Mouse (Mus musculus) ES-E14 (cell line): ENCODE measurements around the gene Prr36. TPM values are rescaled to one million over a fixed set of nuclear protein-coding genes. Genes with fewer than 3 reads are reported as not detected.

Source experiments
- DNase-seq: peaks from one replicate; pipeline ENCODE4 v3.0.0-alpha.2; 2013; ENCODE audit warnings: low read depth, low spot score
- H3K27ac ChIP-seq: 2 replicates; pipeline ENCODE4 v1.5.1; 2012; ENCODE audit warnings: low read depth, mild to moderate bottlenecking, low read length, moderate library complexity, mixed read lengths; ENCODE audit not compliant: poor library complexity, insufficient read depth, severe bottlenecking
- H3K36me3 ChIP-seq: 2 replicates; pipeline ENCODE4 v1.6.1; 2012; ENCODE audit warnings: mild to moderate bottlenecking, low read length, moderate library complexity, mixed read lengths; ENCODE audit not compliant: control insufficient read depth, poor library complexity, insufficient read depth, severe bottlenecking
- H3K4me1 ChIP-seq, 2 experiments: fragments of 150-350 bp in 1 of 2; sonication (generic) in 1 of 2; 2 replicates each; pipeline ENCODE4 v1.6.1; 2012; ENCODE audit warnings: low read length in 2 of 2, mild to moderate bottlenecking in 1 of 2, mixed read lengths in 1 of 2; ENCODE audit not compliant: control insufficient read depth in 2 of 2, insufficient read depth in 2 of 2, poor library complexity in 1 of 2
- H3K4me3 ChIP-seq, 2 experiments: fragments of 150-350 bp in 1 of 2; sonication (generic) in 1 of 2; 2 replicates each; pipeline ENCODE4 v1.5.1; 2012; ENCODE audit warnings: low read length in 2 of 2, low read depth in 1 of 2, mild to moderate bottlenecking in 1 of 2, mixed read lengths in 1 of 2; ENCODE audit not compliant: insufficient read depth in 1 of 2, poor library complexity in 1 of 2, severe bottlenecking in 1 of 2
- H3K9ac ChIP-seq: 2 replicates; pipeline ENCODE4 v1.6.1; 2012; ENCODE audit warnings: low read depth, mild to moderate bottlenecking, low read length, mixed read lengths; ENCODE audit not compliant: poor library complexity, insufficient read depth, severe bottlenecking
- H3K9me3 ChIP-seq: fragments of 150-350 bp; sonication (generic); 2 replicates; pipeline ENCODE4 v1.6.1; 2012; ENCODE audit warnings: low read depth, mild to moderate bottlenecking, low read length; ENCODE audit not compliant: control insufficient read depth, insufficient read depth
- CHD2 ChIP-seq: IDR thresholded peaks from 2 replicates; pipeline ENCODE4 v1.6.1; 2014; ENCODE audit warnings: mild to moderate bottlenecking, low read depth, low read length, inconsistent platforms
- HCFC1 ChIP-seq: IDR thresholded peaks from 2 replicates; pipeline ENCODE4 v1.6.1; 2012; ENCODE audit warnings: low read length, inconsistent platforms, borderline replicate concordance; ENCODE audit not compliant: insufficient read depth
- MAFK ChIP-seq: IDR thresholded peaks from 2 replicates; pipeline ENCODE4 v1.6.1; 2014; ENCODE audit warnings: mild to moderate bottlenecking, low read depth, low read length, inconsistent platforms; ENCODE audit not compliant: insufficient read depth
- ZC3H11A ChIP-seq: IDR thresholded peaks from 2 replicates; pipeline ENCODE4 v1.6.1; 2012; ENCODE audit warnings: low read depth, mild to moderate bottlenecking, inconsistent platforms, low read length, borderline replicate concordance
- ZNF384 ChIP-seq: IDR thresholded peaks from 2 replicates; pipeline ENCODE4 v1.6.1; 2012; ENCODE audit warnings: low read depth, low read length, inconsistent platforms
- in situ Hi-C, 2 experiments: fragments of 600-800 bp; cut with MboI; formaldehyde crosslinking; loops; one replicate each; pipeline ENCODE4 v1.15.1; 2025; ENCODE audit warnings: low sequenced_read_pairs in 2 of 2, inconsistent platforms in 1 of 2; ENCODE audit not compliant: unreplicated experiment in 2 of 2
- total RNA-seq: library from RNA; depleted of rRNA; stranded (reverse); fragments of 300-350 nt; gene quantifications from 2 replicates; pipeline ENCODE4 v1.2.3, GENCODE M21; 2012

The Prr36 gene
- total RNA-seq, 1 experiment = 0.54 TPM

- Histone ChIP-seq H3K4me1 (peaks cover 2 to 7% of the 10 kb centered on the region in 2 experiments; a peak in 2 of 4 replicates), H3K9me3 (no peaks in the 10 kb centered on the region), H3K4me3 (no peak overlapping the region), H3K36me3 (no peaks in the 10 kb centered on the region), H3K9ac (no peak overlapping the region), H3K27ac (no peak overlapping the region)
- in situ Hi-C loops = no loop called here
- DNase-seq = no peak
- TF ChIP-seq MAFK (no peak), CHD2 (no peak), HCFC1 (no peak)
Measured at GRCm38 (mm10) chr8:4219617-4220016, 2.4 kb upstream of the Prr36 start.

- Histone ChIP-seq H3K4me1 (peaks cover 2 to 17% of the 10 kb centered on the region in 2 experiments; a peak in 3 of 4 replicates), H3K27ac (no peak overlapping the region), H3K9ac (no peak overlapping the region), H3K9me3 (no peaks in the 10 kb centered on the region), H3K4me3 (peak overlapping the region; percentile 66 to 82; a peak in 3 of 4 replicates), H3K36me3 (no peaks in the 10 kb centered on the region)
- no peak for TF ChIP-seq ZNF384
- no peak for TF ChIP-seq ZC3H11A
- TF ChIP-seq HCFC1 = no peak
- no peak for TF ChIP-seq MAFK
- no peak for TF ChIP-seq CHD2
- in situ Hi-C loops = no loop called here
- no peak for DNase-seq
Measured at GRCm38 (mm10) chr8:4216296-4216695, 963 bp downstream of the Prr36 start.

- Histone ChIP-seq H3K4me1 (peaks cover 2 to 17% of the 10 kb centered on the region in 2 experiments; a peak in 3 of 4 replicates), H3K36me3 (no peaks in the 10 kb centered on the region), H3K27ac (no peak overlapping the region), H3K9ac (peak overlapping the region; percentile 42; the same call in 1 of the 2 replicates), H3K4me3 (peak overlapping the region; percentile 59 to 64), H3K9me3 (0 out of 2 replicates have a peak, but pooled peaks cover 1% of the 10 kb centered on the region)
- DNase-seq = peak; percentile 62
- in situ Hi-C loops = no loop called here
- TF ChIP-seq ZNF384 = no peak
- no peak for TF ChIP-seq HCFC1
- no peak for TF ChIP-seq ZC3H11A
- TF ChIP-seq MAFK = no peak
- no peak for TF ChIP-seq CHD2
Measured at GRCm38 (mm10) chr8:4214006-4214980, 3.0 kb downstream of the Prr36 start.

GRCm38 (mm10) chr8:4213210-4214005, 3.9 kb downstream of the Prr36 start:
- TF ChIP-seq CHD2 = no peak
- TF ChIP-seq ZNF384 = no peak
- no peak for TF ChIP-seq MAFK
- TF ChIP-seq ZC3H11A = no peak
- no peak for TF ChIP-seq HCFC1
- Histone ChIP-seq H3K9me3 (0 out of 2 replicates have a peak, but pooled peaks cover 1% of the 10 kb centered on the region), H3K4me1 (peaks cover 2 to 17% of the 10 kb centered on the region in 2 experiments; a peak in 3 of 4 replicates), H3K9ac (peak overlapping the region; percentile 42; the same call in 1 of the 2 replicates), H3K27ac (no peak overlapping the region), H3K4me3 (peak overlapping the region; percentile 59 to 64), H3K36me3 (no peaks in the 10 kb centered on the region)
- in situ Hi-C loops = no loop called here
- DNase-seq = peak; percentile 28
